20 mouse cellular contexts compared by ENCODE assay signal in the genomic region with DNA sequence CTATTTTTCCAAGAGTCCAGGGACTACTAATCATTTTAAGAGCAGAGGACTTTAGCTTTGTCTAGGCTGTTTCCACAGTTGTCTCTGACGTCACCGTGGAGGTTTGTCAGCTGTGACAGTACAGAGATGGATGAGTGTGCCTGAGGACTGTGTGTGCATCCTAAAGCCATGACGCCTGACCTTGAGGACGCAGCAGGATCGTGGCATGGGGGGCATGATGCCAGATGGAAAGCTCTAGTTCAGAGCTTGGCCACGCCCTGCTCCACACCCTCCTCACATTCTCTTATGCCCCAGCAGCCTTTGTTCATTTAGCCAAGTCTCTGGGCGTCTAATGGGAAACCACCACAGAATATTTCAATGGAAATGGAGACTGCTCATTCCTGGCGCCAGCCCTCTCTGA.
DNase-seq lines count a peak whose midpoint lies in the region; ATAC-seq lines count a peak whose summit lies in the region.
"Had no signal": no experiment of that assay in that cellular context is flagged by ENCODE, and none has a peak within 500 bp of the region (broad histone marks: within the 10 kb centered on the region; RNA-seq: fewer than 3 reads in every experiment).

No protein-coding gene starts in this region.

- H3K9ac ChIP-seq in midbrain, embryonic 16.5 days (ENCODE audit: low read depth, low read length), result no peak overlapping the region
- H3K9ac ChIP-seq: limb, embryonic 15.5 days; midbrain, embryonic 15.5 days had no signal

- no peaks in the 10 kb centered on the region for H3K27me3 ChIP-seq in heart, embryonic 10.5 days (ENCODE audit: insufficient read depth, poor library complexity, severe bottlenecking)
- H3K27me3 ChIP-seq in midbrain, embryonic 16.5 days (ENCODE audit: control insufficient read depth, insufficient read depth, low read depth, low read length), result no peaks in the 10 kb centered on the region
- H3K27me3 ChIP-seq: CH12.LX; limb, embryonic 15.5 days; midbrain, embryonic 15.5 days had no signal

- H3K9me3 ChIP-seq in heart, embryonic 10.5 days, result no peaks in the 10 kb centered on the region
- no peaks in the 10 kb centered on the region for H3K9me3 ChIP-seq in midbrain, embryonic 16.5 days (replicated peaks; ENCODE audit: control insufficient read depth, low read length, poor library complexity, severe bottlenecking)
- H3K9me3 ChIP-seq: limb, embryonic 15.5 days; midbrain, embryonic 15.5 days had no signal

- peak; percentile 28 to 30 for DNase-seq in heart, postnatal 14 days
- no peak for DNase-seq in heart, embryonic 10.5 days (ENCODE audit: low spot score)
- DNase-seq in 3134 (ENCODE audit: extremely low read depth, insufficient read length, low spot score) (peak; percentile 34), ES-CJ7 (ENCODE audit: low read depth, low spot score) (peak; percentile 53)
- peak; percentile 55 for DNase-seq in adrenal gland, postnatal 25 days
- DNase-seq in urinary bladder, postnatal 14 days (ENCODE audit: low spot score), result no peak
- DNase-seq: cerebellum, postnatal 25 days; gastrocnemius, adult 2 months; lung, adult 18-20 months; right cerebral cortex, postnatal 25 days; thymus, adult 18-20 months had no signal

- WGBS in heart, embryonic 10.5 days, result 78% methylated on average over 8 of the region's 8 CpGs
- 85% methylated on average over 8 of the region's 8 CpGs for WGBS in midbrain, embryonic 16.5 days

- H3K4me3 ChIP-seq in heart, embryonic 10.5 days, result no peak overlapping the region
- no peak overlapping the region for H3K4me3 ChIP-seq in midbrain, embryonic 16.5 days (ENCODE audit: low read depth, low read length)
- H3K4me3 ChIP-seq: erythroblast, embryonic 14.5 days; gastrocnemius, adult 2 months; layer of hippocampus, adult 2 months; limb, embryonic 15.5 days; midbrain, embryonic 15.5 days had no signal

- H3K4me1 ChIP-seq in heart, embryonic 10.5 days, result peaks cover 10% of the 10 kb centered on the region; the same call in 1 of the 2 replicates
- no peaks in the 10 kb centered on the region for H3K4me1 ChIP-seq in midbrain, embryonic 16.5 days (ENCODE audit: control insufficient read depth, insufficient read depth, low read length)
- H3K4me1 ChIP-seq: limb, embryonic 15.5 days; midbrain, embryonic 15.5 days had no signal

- H3K36me3 ChIP-seq in heart, embryonic 10.5 days, result peaks cover 52% of the 10 kb centered on the region
- peaks cover 12% of the 10 kb centered on the region; the same call in 1 of the 2 replicates for H3K36me3 ChIP-seq in midbrain, embryonic 16.5 days (ENCODE audit: control insufficient read depth, insufficient read depth, low read length)

- no peak overlapping the region for H3K27ac ChIP-seq in heart, embryonic 10.5 days
- H3K27ac ChIP-seq in midbrain, embryonic 16.5 days (ENCODE audit: low read length), result no peak overlapping the region
- H3K27ac ChIP-seq: gastrocnemius, adult 2 months; kidney, postnatal 0 days; layer of hippocampus, adult 2 months; limb, embryonic 15.5 days; macrophage; midbrain, embryonic 15.5 days had no signal

- no peak for ATAC-seq in midbrain, embryonic 16.5 days
- ATAC-seq: forebrain, embryonic 16.5 days; midbrain, embryonic 15.5 days had no signal

- H3K4me2 ChIP-seq in midbrain, embryonic 16.5 days (ENCODE audit: low read length), result no peak overlapping the region
- H3K4me2 ChIP-seq: limb, embryonic 15.5 days; midbrain, embryonic 15.5 days had no signal

- intact Hi-C loops in heart, postnatal 14 days (cut with DNase I), result no loop called here

Comparison
In these comparisons a context has a peak if more than half of its experiments do, and no peak if none do; other contexts are left out.
1. DNase-seq: peak in heart, postnatal 14 days (2 of 2), 3134 (single experiment), ES-CJ7 (single experiment) and adrenal gland, postnatal 25 days (single experiment); none in heart, embryonic 10.5 days (single experiment) and urinary bladder, postnatal 14 days (single experiment).